ENCODE assay signal across 8 mouse cellular contexts in the genomic region with DNA sequence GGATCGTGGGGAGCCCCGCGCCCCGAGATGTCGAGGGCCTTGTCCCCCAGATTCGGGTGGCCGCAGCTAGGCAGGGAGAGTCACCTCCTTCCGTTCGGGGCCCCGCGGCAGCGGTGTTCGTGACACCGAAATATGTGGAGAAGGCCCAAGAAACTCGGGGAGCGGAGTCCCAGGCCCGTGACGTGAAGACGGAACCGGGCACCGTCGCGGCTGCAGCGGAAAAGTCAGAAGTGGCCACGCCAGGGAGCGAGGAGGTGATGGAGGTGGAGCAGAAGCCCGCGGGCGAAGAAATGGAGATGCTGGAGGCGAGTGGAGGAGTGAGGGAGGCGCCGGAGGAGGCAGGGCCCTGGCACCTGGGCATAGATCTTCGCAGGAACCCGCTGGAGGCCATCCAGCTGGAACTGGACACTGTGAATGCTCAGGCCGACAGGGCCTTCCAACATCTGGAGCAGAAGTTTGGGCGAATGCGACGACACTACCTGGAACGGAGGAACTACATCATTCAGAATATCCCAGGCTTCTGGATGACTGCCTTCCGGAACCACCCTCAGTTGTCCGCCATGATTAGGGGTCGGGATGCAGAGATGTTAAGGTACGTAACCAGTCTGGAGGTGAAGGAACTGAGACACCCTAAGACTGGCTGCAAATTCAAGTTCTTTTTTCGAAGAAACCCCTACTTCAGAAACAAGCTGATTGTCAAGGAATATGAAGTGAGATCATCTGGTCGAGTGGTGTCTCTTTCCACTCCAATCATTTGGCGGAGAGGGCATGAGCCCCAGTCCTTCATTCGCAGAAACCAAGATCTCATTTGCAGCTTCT. TPM values are rescaled to one million over a fixed set of nuclear protein-coding genes. Genes with fewer than 3 reads are reported as not detected.
DNase-seq lines count a peak whose midpoint lies in the region; ATAC-seq and TF ChIP-seq lines count a peak whose summit lies in the region.

No protein-coding gene starts in this region.

- peak overlapping the region; percentile 81 for H3K4me2 ChIP-seq in hindbrain, embryonic 16.5 days (ENCODE audit: low read length)

- ATAC-seq in hindbrain, embryonic 16.5 days, result no peak; the same call in none of the 2 replicates

- H3K9ac ChIP-seq in hindbrain, embryonic 16.5 days (ENCODE audit: low read depth, low read length), result peak overlapping the region; percentile 97

- peaks cover 18% of the 10 kb centered on the region for H3K4me1 ChIP-seq in hindbrain, embryonic 16.5 days (ENCODE audit: control insufficient read depth, insufficient read depth, low read depth, low read length)
- H3K4me1 ChIP-seq in megakaryocyte, embryonic 14.5 days, result peaks cover 25% of the 10 kb centered on the region

- 3% methylated on average over 47 of the region's 47 CpGs for WGBS in hindbrain, embryonic 16.5 days

- DNase-seq in right cerebral cortex, postnatal 10 days (ENCODE audit: low spot score in 2 of 2), result peak; percentile 65 to 73
- no peak for DNase-seq in right cerebral cortex, adult 18-20 months
- peak; percentile 69 for DNase-seq in cerebellum, adult 9-10 months
- peak; percentile 74 for DNase-seq in gastrocnemius, adult 2 months
- DNase-seq in left cerebral cortex, postnatal 25 days (ENCODE audit: low spot score in 2 of 2), result peak; percentile 51 to 57
- DNase-seq in spleen, postnatal 36 days (ENCODE audit: low spot score in 2 of 2), result peak; percentile 35 to 39

- intact Hi-C loops in gastrocnemius, adult 2 months (cut with DNase I), result loop anchor here (1.0 to 5.0 kb wide), 4 partner anchors 14 to 263 kb away; a partner anchor contains a TSS
- intact Hi-C loops in left cerebral cortex, postnatal 25 days (cut with DNase I), result loop anchor here (2.0 to 5.0 kb wide), 5 partner anchors 14 to 265 kb away; a partner anchor contains a TSS

- TF ChIP-seq CTCF in gastrocnemius, adult 2 months (IDR thresholded peaks at IDR 0.05), result no peak

- peak overlapping the region; percentile 96 for H3K27ac ChIP-seq in gastrocnemius, adult 2 months
- peak overlapping the region; percentile 91 for H3K27ac ChIP-seq in hindbrain, embryonic 16.5 days (ENCODE audit: low read depth, low read length)

- no peaks in the 10 kb centered on the region for H3K27me3 ChIP-seq in hindbrain, embryonic 16.5 days (replicated peaks; ENCODE audit: control insufficient read depth, insufficient read depth, low read length)
- H3K27me3 ChIP-seq in megakaryocyte, embryonic 14.5 days (replicated peaks), result no peaks in the 10 kb centered on the region

- H3K4me3 ChIP-seq in gastrocnemius, adult 2 months, result peak overlapping the region; percentile 100
- peak overlapping the region; percentile 96 for H3K4me3 ChIP-seq in hindbrain, embryonic 16.5 days (ENCODE audit: low read length)
- peak overlapping the region; percentile 99 for H3K4me3 ChIP-seq in megakaryocyte, embryonic 14.5 days (replicated peaks)

- H3K36me3 ChIP-seq in hindbrain, embryonic 16.5 days (ENCODE audit: control insufficient read depth, insufficient read depth, low read length), result peaks cover 2% of the 10 kb centered on the region; the same call in 1 of the 2 replicates
- peaks cover 34% of the 10 kb centered on the region for H3K36me3 ChIP-seq in megakaryocyte, embryonic 14.5 days (replicated peaks; ENCODE audit: low read length)

- no peaks in the 10 kb centered on the region for H3K9me3 ChIP-seq in hindbrain, embryonic 16.5 days (ENCODE audit: control insufficient read depth, low read length)
- no peaks in the 10 kb centered on the region for H3K9me3 ChIP-seq in megakaryocyte, embryonic 14.5 days

RNA-seq across cellular contexts. Expression of a gene that starts 0.6 kb away (rescaled TPM):
- total RNA-seq in gastrocnemius, adult 2 months (2021), result 10 to 100 TPM; 54.4 to 57.2 TPM
- polyA plus RNA-seq in hindbrain, embryonic 16.5 days (2015; fragmentation: Nextera tagmentation; extraction: Ambion mirVana), result 125 and 134 TPM in 2 replicates
- total RNA-seq in left cerebral cortex, postnatal 25 days (2021), result 100 to 1,000 TPM; 151 to 153 TPM
- polyA plus RNA-seq in megakaryocyte, embryonic 14.5 days (2012; ENCODE audit: insufficient read depth, low replicate concordance), result 9.2 and 17.6 TPM in 2 replicates

RNA-seq across cellular contexts. Expression of a gene that starts 14.6 kb away (rescaled TPM):
- 1 to 10 TPM; 1.4 to 1.5 TPM for total RNA-seq in gastrocnemius, adult 2 months (2021)
- polyA plus RNA-seq in hindbrain, embryonic 16.5 days (2015; fragmentation: Nextera tagmentation; extraction: Ambion mirVana), result 413 and 424 TPM in 2 replicates
- 100 to 1,000 TPM; 369 to 379 TPM for total RNA-seq in left cerebral cortex, postnatal 25 days (2021)
- polyA plus RNA-seq in megakaryocyte, embryonic 14.5 days (2012; ENCODE audit: insufficient read depth, low replicate concordance), result 1.6 TPM in 1 of 2 replicates, not detected in the other

Comparison
In these comparisons a context has a peak if more than half of its experiments do, and no peak if none do; other contexts are left out.
1. RNA of a gene that starts 14.6 kb away (total RNA-seq): 369 to 379 TPM in left cerebral cortex, postnatal 25 days; 1.4 to 1.5 TPM in gastrocnemius, adult 2 months; every median in the first group is over 100 times any median in the second.
2. Peak in every context shown above with its lines, with median percentiles within 50 percentile points of each other: H3K4me3 ChIP-seq.